Mouse (Mus musculus): Measurements from ENCODE around the gene Hist2h3c2.
"Not testable (repeated sequence)": the region's sequence is repeated elsewhere in the genome, so short reads cannot be mapped to it uniquely, and the experiment has no call there.

Gene Hist2h3c2

GRCm38 (mm10) chr3:96238954-96239793, at the start of gene Hist2h3c2:
Gene Hist2h3c2, minus strand, starts transcription at chr3:96239127.
- DNase-seq (ENCODE audit: low read depth, low spot score) = not testable (repeated sequence)

GRCm38 (mm10) chr3:96287334-96287733, 48.4 kb upstream of the Hist2h3c2 start:
- DNase-seq (ENCODE audit: low read depth, low spot score) = not testable (repeated sequence)

GRCm38 (mm10) chr3:96284457-96284856, 45.5 kb upstream of the Hist2h3c2 start:
- no peak for DNase-seq (ENCODE audit: low read depth, low spot score)

GRCm38 (mm10) chr3:96280660-96281059, 41.7 kb upstream of the Hist2h3c2 start:
- no peak for DNase-seq (ENCODE audit: low read depth, low spot score)

- DNase-seq (ENCODE audit: low read depth, low spot score) = peak; percentile 90
Measured at GRCm38 (mm10) chr3:96277800-96278624, 39.1 kb upstream of the Hist2h3c2 start.

- no peak for DNase-seq (ENCODE audit: low read depth, low spot score)
Measured at GRCm38 (mm10) chr3:96277428-96277799, 38.5 kb upstream of the Hist2h3c2 start.

- no peak for DNase-seq (ENCODE audit: low read depth, low spot score)
Measured at GRCm38 (mm10) chr3:96273591-96274465, 34.9 kb upstream of the Hist2h3c2 start.

GRCm38 (mm10) chr3:96269511-96270474, 30.9 kb upstream of the Hist2h3c2 start, which contains the start of gene Hist2h2bb:
Gene Hist2h2bb, plus strand, starts transcription at chr3:96269752.
- DNase-seq (ENCODE audit: low read depth, low spot score) = peak; percentile 95

- not testable (repeated sequence) for DNase-seq (ENCODE audit: low read depth, low spot score)
Measured at GRCm38 (mm10) chr3:96268776-96269378, 29.9 kb upstream of the Hist2h3c2 start.

GRCm38 (mm10) chr3:96268051-96268775, 29.3 kb upstream of the Hist2h3c2 start, which contains the start of gene Hist2h3b:
Gene Hist2h3b, plus strand, starts transcription at chr3:96268654.
- DNase-seq (ENCODE audit: low read depth, low spot score) = peak; percentile 78

GRCm38 (mm10) chr3:96267541-96267940, 28.6 kb upstream of the Hist2h3c2 start:
- DNase-seq (ENCODE audit: low read depth, low spot score) = no peak

GRCm38 (mm10) chr3:96266132-96266710, 27.3 kb upstream of the Hist2h3c2 start:
- DNase-seq (ENCODE audit: low read depth, low spot score) = no peak

- no peak for DNase-seq (ENCODE audit: low read depth, low spot score)
Measured at GRCm38 (mm10) chr3:96264404-96264949, 25.6 kb upstream of the Hist2h3c2 start.

GRCm38 (mm10) chr3:96263558-96264403, 24.9 kb upstream of the Hist2h3c2 start:
- DNase-seq (ENCODE audit: low read depth, low spot score) = no peak

GRCm38 (mm10) chr3:96262979-96263550, 24.1 kb upstream of the Hist2h3c2 start, which contains the start of gene Hist2h4:
Gene Hist2h4, minus strand, starts transcription at chr3:96263311.
- peak; percentile 92 for DNase-seq (ENCODE audit: low read depth, low spot score)

- DNase-seq (ENCODE audit: low read depth, low spot score) = peak; percentile 64
Measured at GRCm38 (mm10) chr3:96262216-96262875, 23.4 kb upstream of the Hist2h3c2 start.

All from embryo, embryonic 11.5 days (tissue).